Mouse (Mus musculus) cortical plate, adult 2 months (tissue): Measurements from ENCODE around the gene Mettl7b.

Experiments
- CTCF ChIP-seq: fragments of 200-500 bp; IDR thresholded peaks from 2 replicates; pipeline ENCODE4 v1.5.1; 2011; ENCODE audit warnings: mild to moderate bottlenecking, control low read depth, low read length; ENCODE audit not compliant: insufficient read depth; ENCODE audit errors: extremely low read depth
- POLR2A ChIP-seq: fragments of 200-500 bp; IDR thresholded peaks from 2 replicates; pipeline ENCODE4 v1.6.1; 2011; ENCODE audit warnings: mild to moderate bottlenecking, low read length, control low read depth; ENCODE audit not compliant: insufficient read depth; ENCODE audit errors: extremely low read depth

DNA sequence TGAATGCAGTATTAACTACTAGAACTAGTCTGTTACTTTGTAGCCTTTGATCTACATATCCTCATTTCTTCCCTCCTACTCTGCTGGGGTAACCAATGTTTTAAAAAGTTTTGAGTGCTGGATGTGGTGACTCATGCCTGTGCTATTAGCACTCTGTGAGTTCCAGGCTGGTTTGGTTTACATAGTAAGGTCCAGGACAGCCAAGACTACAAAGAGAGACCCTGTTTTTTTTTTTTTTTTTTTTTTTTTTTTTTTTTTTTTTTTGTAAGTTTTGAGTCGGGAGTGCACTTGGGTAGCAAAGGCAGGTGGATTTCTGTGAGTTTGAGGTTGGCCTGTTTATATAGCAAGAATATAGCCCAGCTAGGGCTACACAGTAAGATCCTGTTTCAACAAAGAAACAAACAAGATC lies 7.6 kb upstream of the Mettl7b start:
- TF ChIP-seq POLR2A, result no peak
- TF ChIP-seq CTCF, result no peak
